Mouse (Mus musculus) intestine, embryonic 16.5 days (tissue): ENCODE data around the gene Ogt. TPM values are rescaled to one million over a fixed set of nuclear protein-coding genes. Genes with fewer than 3 reads are reported as not detected.

ENCODE experiments used
- ATAC-seq: fragments of 200-750 bp; cut with Nextera tagmentation; 2 replicates; pipeline ENCODE4 v1.8.0; 2017; ENCODE audit warnings: moderate TSS enrichment, moderate library complexity
- H3K27ac ChIP-seq: fragments of 300-500 bp; sonication (generic); 2 replicates; pipeline ENCODE4 v1.5.1; 2014; ENCODE audit warnings: mild to moderate bottlenecking, low read length
- H3K27me3 ChIP-seq: fragments of 300-500 bp; sonication (generic); replicated peaks from 2 replicates; pipeline ENCODE4 v1.6.1; 2014; ENCODE audit warnings: low read length, control low read depth, mixed read lengths; ENCODE audit not compliant: control insufficient read depth, insufficient read depth
- H3K36me3 ChIP-seq: fragments of 300-500 bp; sonication (generic); 2 replicates; pipeline ENCODE4 v1.6.1; 2014; ENCODE audit warnings: low read length, control low read depth; ENCODE audit not compliant: control insufficient read depth, insufficient read depth
- H3K4me1 ChIP-seq: fragments of 300-500 bp; sonication (generic); 2 replicates; pipeline ENCODE4 v1.6.1; 2014; ENCODE audit warnings: low read length, control low read depth, mixed read lengths; ENCODE audit not compliant: control insufficient read depth, insufficient read depth
- H3K4me2 ChIP-seq: fragments of 300-500 bp; sonication (generic); 2 replicates; pipeline ENCODE4 v1.6.1; 2014; ENCODE audit warnings: low read depth, low read length, control low read depth
- H3K4me3 ChIP-seq: fragments of 300-500 bp; sonication (generic); 2 replicates; pipeline ENCODE4 v1.5.1; 2014; ENCODE audit warnings: mild to moderate bottlenecking, low read length
- H3K9ac ChIP-seq: fragments of 300-500 bp; sonication (generic); 2 replicates; pipeline ENCODE4 v1.6.1; 2014; ENCODE audit warnings: low read depth, low read length
- H3K9me3 ChIP-seq: fragments of 300-500 bp; sonication (generic); 2 replicates; pipeline ENCODE4 v1.6.1; 2016; ENCODE audit warnings: low read length, control low read depth; ENCODE audit not compliant: control insufficient read depth
- WGBS: fragments of 180-500 bp; shearing (Covaris S2); extraction: QIAGEN DNeasy Blood & Tissue Kit; methylation state at CpG from one replicate; pipeline ENCODE4 v1.1.7; 2014; 5-methylcytosine and 5-hydroxymethylcytosine counted together
- polyA plus RNA-seq: library from polyadenylated mRNA; unstranded; fragments of >200 nt; fragmentation: Nextera tagmentation; extraction: Ambion mirVana; gene quantifications from 2 replicates; pipeline ENCODE4 v1.2.1, GENCODE M21; 2015

The Ogt gene
- polyA plus RNA-seq, 1 experiment from 2014 or later = 94.0 TPM

DNA sequence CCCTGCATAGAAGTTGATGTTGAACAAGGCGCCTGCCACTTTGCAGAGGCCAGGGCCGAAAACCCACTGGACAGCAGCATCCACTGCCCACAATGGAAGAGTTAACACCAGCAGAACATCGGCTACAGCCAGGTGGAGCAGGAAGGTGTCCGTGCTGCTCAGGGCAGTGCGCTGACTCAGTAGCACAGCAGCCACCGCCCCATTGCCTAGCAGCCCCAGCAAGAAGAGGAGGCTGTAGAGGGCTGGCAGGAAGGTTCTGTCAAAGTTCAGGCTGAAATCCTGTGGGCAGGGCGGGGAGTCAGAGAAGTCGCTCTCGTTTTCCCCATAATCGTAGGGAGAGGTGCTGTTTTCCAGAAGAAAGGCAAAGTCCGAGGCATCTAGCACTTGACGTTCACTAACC, 92.8 kb downstream of the Ogt start:
- H3K27me3 ChIP-seq = peaks cover 2% of the 10 kb centered on the region; the same call in 1 of the 2 replicates
- WGBS = 62% methylated on average over 12 of the region's 12 CpGs
- H3K9ac ChIP-seq = no peak overlapping the region
- H3K4me3 ChIP-seq = no peak overlapping the region
- no peaks in the 10 kb centered on the region for H3K9me3 ChIP-seq
- H3K36me3 ChIP-seq = no peaks in the 10 kb centered on the region
- peak; percentile 84 for ATAC-seq
- no peaks in the 10 kb centered on the region for H3K4me1 ChIP-seq
- H3K4me2 ChIP-seq = no peak overlapping the region
- no peak overlapping the region for H3K27ac ChIP-seq

DNA sequence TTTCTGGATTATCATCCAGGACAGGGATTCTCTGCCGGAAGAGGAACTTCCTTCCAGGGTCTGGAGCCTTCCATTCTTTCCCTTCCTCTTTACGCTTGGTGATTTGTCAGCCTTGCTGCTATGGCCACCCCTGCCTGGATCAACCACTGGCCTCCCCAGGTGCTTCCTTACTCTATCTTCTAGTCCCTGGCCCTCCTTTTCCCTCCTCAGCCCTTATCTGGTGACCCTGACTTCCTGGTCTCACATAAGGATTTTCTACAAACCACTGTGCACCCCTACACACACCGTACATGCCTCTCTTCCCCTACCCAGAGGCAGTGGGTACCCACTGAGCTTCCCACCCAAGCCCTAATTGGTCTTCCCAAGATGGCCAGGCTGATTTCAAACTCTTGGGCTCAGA, 93.4 kb downstream of the Ogt start:
- Histone ChIP-seq H3K4me2 (no peak overlapping the region), H3K27ac (no peak overlapping the region), H3K4me1 (no peaks in the 10 kb centered on the region), H3K9me3 (no peaks in the 10 kb centered on the region), H3K36me3 (no peaks in the 10 kb centered on the region), H3K9ac (no peak overlapping the region), H3K27me3 (peaks cover 7% of the 10 kb centered on the region; the same call in 1 of the 2 replicates), H3K4me3 (no peak overlapping the region)
- WGBS = 71% methylated on average over 3 of the region's 3 CpGs
- no peak for ATAC-seq

DNA sequence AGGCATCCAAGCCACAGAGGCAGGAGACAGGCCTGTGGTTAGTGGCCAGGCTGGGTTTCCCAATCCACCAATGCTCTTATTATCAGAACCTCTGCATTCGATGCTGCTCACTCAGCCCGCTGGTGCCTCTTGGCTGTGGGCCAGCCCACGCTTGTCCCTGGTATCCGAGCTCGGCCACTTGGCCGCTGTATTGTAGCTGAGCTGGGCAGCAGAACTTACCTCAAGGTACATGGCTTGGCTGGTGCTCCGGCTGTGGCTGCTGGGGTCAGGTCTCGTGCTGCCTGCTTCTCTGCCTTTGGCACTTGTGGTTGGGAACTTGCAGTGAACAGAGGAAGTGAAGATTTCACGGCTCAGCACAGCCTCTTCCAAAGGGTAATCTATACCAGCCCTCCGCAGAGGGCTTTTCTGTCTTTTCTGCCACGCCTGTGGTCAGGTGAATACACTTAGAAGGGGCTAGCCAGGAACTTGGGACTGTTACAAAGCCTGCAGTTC, 94.0 kb downstream of the Ogt start, which contains the start of gene Cxcr3:
Gene Cxcr3 (minus strand): TSS at position 442 of the 492 bp plus-strand sequence.
- WGBS = 67% methylated on average over 11 of the region's 11 CpGs

More for the DNA sequence above, 94.0 kb downstream of the Ogt start, which contains the start of gene Cxcr3:
- H3K4me3 ChIP-seq = no peak within 1 kb of the TSS
- no peaks in the 10 kb centered on the region for H3K9me3 ChIP-seq
- no peak for ATAC-seq
- H3K4me1 ChIP-seq = no peaks in the 10 kb centered on the region
- no peaks in the 10 kb centered on the region for H3K36me3 ChIP-seq
- H3K4me2 ChIP-seq = no peak within 1 kb of the TSS
- peaks cover 7% of the 10 kb centered on the region; the same call in 1 of the 2 replicates for H3K27me3 ChIP-seq
- H3K27ac ChIP-seq = no peak within 1 kb of the TSS
- H3K9ac ChIP-seq = no peak within 1 kb of the TSS

Other genes with a start within 250 kb of the Ogt start
- gene Zmym3, start 219.2 kb upstream of the Ogt start, polyA plus RNA-seq = 18.5 and 19.5 TPM in 2 replicates
- gene Nono, start 210.7 kb upstream of the Ogt start, polyA plus RNA-seq = 272 and 304 TPM in 2 replicates
- 1.3 TPM in 2 replicates for gene Itgb1bp2, start 191.0 kb upstream of the Ogt start, polyA plus RNA-seq
- 8.4 and 9.1 TPM in 2 replicates for gene Taf1, start 107.3 kb upstream of the Ogt start, polyA plus RNA-seq
- gene Cxcr3, start 94.2 kb downstream of the Ogt start, polyA plus RNA-seq = 0.91 and 0.98 TPM in 2 replicates
- 0.16 TPM in 1 of 2 replicates, not detected in the other for gene Gm4779, start 154.4 kb downstream of the Ogt start, polyA plus RNA-seq
- gene 8030474K03Rik, start 154.6 kb downstream of the Ogt start, polyA plus RNA-seq = 0.26 TPM in 1 of 2 replicates, not detected in the other
- gene Nhsl2, start 209.3 kb downstream of the Ogt start, polyA plus RNA-seq = 5.4 and 6.9 TPM in 2 replicates